8 mouse cellular contexts compared by ENCODE assay signal in the genomic region with DNA sequence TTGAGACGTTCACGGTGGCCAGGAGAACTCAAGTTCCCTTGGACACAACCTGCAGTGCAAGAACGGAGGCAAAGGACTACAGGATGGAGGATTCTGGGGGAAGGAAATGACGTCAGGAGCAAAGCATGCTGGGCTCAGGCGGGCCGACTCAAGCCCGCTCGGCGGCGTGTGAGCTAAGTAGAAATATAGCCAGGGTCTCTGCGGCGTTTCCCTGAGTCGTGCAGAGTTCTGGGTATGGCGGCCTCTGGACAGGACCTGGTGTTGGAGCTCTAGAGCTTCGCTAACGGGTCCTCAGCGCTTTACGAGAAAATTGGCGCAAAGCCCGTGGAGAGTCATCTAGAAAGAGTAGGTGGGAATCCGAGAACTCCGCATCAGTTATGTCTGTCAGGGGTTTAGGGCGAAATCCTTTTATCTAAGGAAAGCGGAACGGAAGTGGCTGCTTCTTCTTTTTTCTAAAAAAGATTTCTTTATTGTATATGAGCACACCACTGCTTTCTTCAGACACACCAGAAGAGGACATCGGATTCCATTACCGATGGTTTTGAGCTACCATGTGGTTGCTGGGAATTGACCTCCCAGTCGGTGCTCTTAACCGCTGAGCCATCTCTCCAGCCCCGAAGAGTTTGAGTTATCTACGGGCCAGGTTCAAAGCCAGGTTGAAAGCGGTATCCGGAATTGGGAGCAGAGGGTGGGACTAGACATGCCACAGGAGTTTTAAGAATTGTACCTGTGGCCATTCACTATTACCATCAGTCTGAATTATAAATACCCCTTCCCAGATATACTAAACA. TPM values are rescaled to one million over a fixed set of nuclear protein-coding genes. Genes with fewer than 3 reads are reported as not detected.
A peak's percentile ranks its signal among the peaks of the same experiment; 100 is the strongest.
DNase-seq lines count a peak whose midpoint lies in the region; ATAC-seq and TF ChIP-seq lines count a peak whose summit lies in the region.

A gene (plus strand): TSS at position 116 of the 791 bp plus-strand sequence.

- WGBS in hindbrain, postnatal 0 days, result under 1% methylated on average over 33 of the region's 33 CpGs

- no peak for TF ChIP-seq CTCF in hindbrain, postnatal 0 days (IDR thresholded peaks at IDR 0.05; ENCODE audit: low read depth)
- no peak for TF ChIP-seq CTCF in left cerebral cortex, adult 2 months (IDR thresholded peaks at IDR 0.05)

- H3K4me2 ChIP-seq in hindbrain, postnatal 0 days (ENCODE audit: low read depth, low read length), result peak within 1 kb of the TSS; percentile 70

- no peaks in the 10 kb centered on the region for H3K36me3 ChIP-seq in hindbrain, postnatal 0 days (ENCODE audit: insufficient read depth, low read length)

- intact Hi-C loops in left cerebral cortex, adult 2 months (cut with DNase I), result no loop called here

- H3K4me1 ChIP-seq in hindbrain, postnatal 0 days (ENCODE audit: insufficient read depth, low read length), result peaks cover 5% of the 10 kb centered on the region; the same call in 1 of the 2 replicates

- no peaks in the 10 kb centered on the region for H3K27me3 ChIP-seq in hindbrain, postnatal 0 days (ENCODE audit: insufficient read depth, low read length)

- ATAC-seq in hindbrain, postnatal 0 days, result peak; percentile 97
- peak; percentile 100 for ATAC-seq in megakaryocyte, adult 5-6 weeks (ENCODE audit: poor library complexity, severe bottlenecking)

- peak within 1 kb of the TSS; percentile 85 for H3K27ac ChIP-seq in hindbrain, postnatal 0 days
- peak within 1 kb of the TSS; percentile 79 for H3K27ac ChIP-seq in left cerebral cortex, adult 2 months

- DNase-seq in WW6 (ENCODE audit: low read depth, low spot score), result peak; percentile 79
- DNase-seq in cerebellum, postnatal 4 days (ENCODE audit: low spot score in 2 of 2), result peak; percentile 65 to 76
- DNase-seq in gastrocnemius, adult 18-20 months (ENCODE audit: low spot score), result peak; percentile 87
- DNase-seq in hindbrain, postnatal 0 days (ENCODE audit: low spot score), result peak; percentile 96
- peak; percentile 85 to 87 for DNase-seq in left cerebral cortex, adult 2 months (ENCODE audit: extremely low spot score in 1 of 2, low spot score in 2 of 2)
- peak; percentile 87 to 91 for DNase-seq in right cerebral cortex, adult 2 months (ENCODE audit: low spot score in 2 of 2)
- DNase-seq in urinary bladder, postnatal 14 days (ENCODE audit: low spot score), result peak; percentile 81

- no peaks in the 10 kb centered on the region for H3K9me3 ChIP-seq in hindbrain, postnatal 0 days (ENCODE audit: low read length)

- H3K4me3 ChIP-seq in hindbrain, postnatal 0 days (ENCODE audit: low read length), result peak within 1 kb of the TSS; percentile 57
- peak within 1 kb of the TSS; percentile 69 for H3K4me3 ChIP-seq in left cerebral cortex, adult 2 months

- peak within 1 kb of the TSS; percentile 60 for H3K9ac ChIP-seq in hindbrain, postnatal 0 days (replicated peaks; ENCODE audit: low read length)

RNA-seq across cellular contexts. Expression of the gene that starts here (rescaled TPM):
- total RNA-seq in gastrocnemius, adult 18-20 months (2021), result 1 to 10 TPM; 7.1 to 7.8 TPM
- 2.1 and 3.3 TPM in 2 replicates for total RNA-seq in hindbrain, postnatal 0 days (2014; rRNA removed)
- 17.9 and 19.1 TPM in 2 replicates for polyA plus RNA-seq in hindbrain, postnatal 0 days (2015; fragmentation: Nextera tagmentation; extraction: Ambion mirVana)
- 1 to 10 TPM; 5.3 to 5.9 TPM for total RNA-seq in left cerebral cortex, adult 2 months (2021)
- total RNA-seq in megakaryocyte, adult 5-6 weeks (2015), result 13.7 and 21.6 TPM in 2 replicates
- 13.4 and 16.2 TPM in 2 replicates for total RNA-seq in megakaryocyte, adult 5-6 weeks (2017)

Comparison
In these comparisons a context has a peak if more than half of its experiments do, and no peak if none do; other contexts are left out.
1. Peak in every context shown above with its lines: DNase-seq, ATAC-seq, H3K4me3 ChIP-seq and H3K27ac ChIP-seq.